Mouse (Mus musculus) forebrain, embryonic 13.5 days (tissue): ENCODE results near the gene Ergic1. TPM values are rescaled to one million over a fixed set of nuclear protein-coding genes. Genes with fewer than 3 reads are reported as not detected.

Experiments used
- ATAC-seq: fragments of 200-750 bp; cut with Nextera tagmentation; 2 replicates; pipeline ENCODE4 v1.8.0; 2017
- H3K27ac ChIP-seq: fragments of 300-500 bp; sonication (generic); 2 replicates; pipeline ENCODE4 v1.5.1; 2015; ENCODE audit warnings: inconsistent platforms, mild to moderate bottlenecking, moderate library complexity
- H3K27me3 ChIP-seq: fragments of 300-500 bp; sonication (generic); 2 replicates; pipeline ENCODE4 v1.6.1; 2015; ENCODE audit warnings: mild to moderate bottlenecking, inconsistent platforms
- H3K36me3 ChIP-seq: fragments of 300-500 bp; sonication (generic); 2 replicates; pipeline ENCODE4 v1.6.1; 2015; ENCODE audit warnings: mild to moderate bottlenecking, inconsistent platforms; ENCODE audit not compliant: poor library complexity, severe bottlenecking
- H3K4me1 ChIP-seq: fragments of 300-500 bp; sonication (generic); 2 replicates; pipeline ENCODE4 v1.6.1; 2015; ENCODE audit warnings: inconsistent platforms
- H3K4me2 ChIP-seq: fragments of 300-500 bp; sonication (generic); 2 replicates; pipeline ENCODE4 v1.6.1; 2015; ENCODE audit warnings: inconsistent platforms, mild to moderate bottlenecking, moderate library complexity
- H3K4me3 ChIP-seq: fragments of 300-500 bp; sonication (generic); 2 replicates; pipeline ENCODE4 v1.5.1; 2015; ENCODE audit warnings: mild to moderate bottlenecking, inconsistent platforms
- H3K9ac ChIP-seq: fragments of 300-500 bp; sonication (generic); 2 replicates; pipeline ENCODE4 v1.6.1; 2015; ENCODE audit warnings: mild to moderate bottlenecking, inconsistent platforms
- H3K9me3 ChIP-seq: fragments of 300-500 bp; sonication (generic); replicated peaks from 2 replicates; pipeline ENCODE4 v1.6.1; 2016; ENCODE audit warnings: inconsistent platforms
- WGBS: fragments of 180-500 bp; shearing (Covaris S2); methylation state at CpG from one replicate; pipeline ENCODE4 v1.1.7; 2015; 5-methylcytosine and 5-hydroxymethylcytosine counted together
- polyA plus RNA-seq: library from polyadenylated mRNA; unstranded; fragments of >200 nt; fragmentation: Nextera tagmentation; extraction: Ambion mirVana; gene quantifications from 2 replicates; pipeline ENCODE4 v1.2.1, GENCODE M21; 2015

The Ergic1 gene
- polyA plus RNA-seq, 1 experiment from 2014 or later: 95.9 TPM

GRCm38 (mm10) chr17:26569594-26570350, 8.5 kb downstream of the Ergic1 start:
- Histone ChIP-seq H3K36me3 (peaks cover 68% of the 10 kb centered on the region), H3K9ac (no peak overlapping the region), H3K4me3 (no peak overlapping the region), H3K27me3 (no peaks in the 10 kb centered on the region), H3K4me2 (no peak overlapping the region), H3K4me1 (no peaks in the 10 kb centered on the region), H3K9me3 (peaks cover 3% of the 10 kb centered on the region; the same call in 1 of the 2 replicates), H3K27ac (no peak overlapping the region)
- 93% methylated on average over 4 of the region's 4 CpGs for WGBS
- ATAC-seq: no peak

GRCm38 (mm10) chr17:26570651-26571118, 9.4 kb downstream of the Ergic1 start:
- H3K27ac ChIP-seq: no peak overlapping the region
- no peak overlapping the region for H3K4me3 ChIP-seq
- H3K9ac ChIP-seq: no peak overlapping the region
- H3K4me1 ChIP-seq: peaks cover 5% of the 10 kb centered on the region
- H3K4me2 ChIP-seq: no peak overlapping the region
- peaks cover 3% of the 10 kb centered on the region; the same call in 1 of the 2 replicates for H3K9me3 ChIP-seq
- WGBS: 90% methylated on average over 11 of the region's 11 CpGs
- H3K36me3 ChIP-seq: peaks cover 60% of the 10 kb centered on the region
- ATAC-seq: no peak
- no peaks in the 10 kb centered on the region for H3K27me3 ChIP-seq

- Histone ChIP-seq H3K9me3 (no peaks in the 10 kb centered on the region; the same call in 1 of the 2 replicates), H3K27me3 (no peaks in the 10 kb centered on the region), H3K27ac (no peak overlapping the region), H3K4me3 (no peak overlapping the region), H3K4me2 (no peak overlapping the region), H3K36me3 (peaks cover 56% of the 10 kb centered on the region), H3K9ac (no peak overlapping the region), H3K4me1 (peaks cover 12% of the 10 kb centered on the region)
- no peak for ATAC-seq
- WGBS: 96% methylated on average over 3 of the region's 3 CpGs
Observed at GRCm38 (mm10) chr17:26571377-26571776, 10.1 kb downstream of the Ergic1 start.

GRCm38 (mm10) chr17:26572265-26572664, 11.0 kb downstream of the Ergic1 start:
- peaks cover 57% of the 10 kb centered on the region for H3K36me3 ChIP-seq
- no peak overlapping the region for H3K4me3 ChIP-seq
- no peak overlapping the region for H3K9ac ChIP-seq
- WGBS: 94% methylated on average over 11 of the region's 11 CpGs
- peaks cover 16% of the 10 kb centered on the region for H3K4me1 ChIP-seq
- H3K9me3 ChIP-seq: no peaks in the 10 kb centered on the region; the same call in 1 of the 2 replicates
- no peak overlapping the region for H3K4me2 ChIP-seq
- H3K27ac ChIP-seq: no peak overlapping the region
- no peak for ATAC-seq
- H3K27me3 ChIP-seq: no peaks in the 10 kb centered on the region

GRCm38 (mm10) chr17:26574118-26574517, 12.8 kb downstream of the Ergic1 start:
- Histone ChIP-seq H3K9me3 (no peaks in the 10 kb centered on the region), H3K9ac (no peak overlapping the region), H3K4me2 (no peak overlapping the region), H3K27me3 (no peaks in the 10 kb centered on the region), H3K4me1 (peaks cover 16% of the 10 kb centered on the region), H3K36me3 (peaks cover 54% of the 10 kb centered on the region), H3K27ac (no peak overlapping the region), H3K4me3 (no peak overlapping the region)
- ATAC-seq: no peak
- 94% methylated on average over 11 of the region's 11 CpGs for WGBS

- Histone ChIP-seq H3K9me3 (no peaks in the 10 kb centered on the region), H3K4me2 (no peak overlapping the region), H3K4me1 (peaks cover 16% of the 10 kb centered on the region), H3K27ac (no peak overlapping the region), H3K27me3 (no peaks in the 10 kb centered on the region), H3K9ac (no peak overlapping the region), H3K36me3 (peaks cover 49% of the 10 kb centered on the region), H3K4me3 (no peak overlapping the region)
- ATAC-seq: no peak
- WGBS: 88% methylated on average over 5 of the region's 5 CpGs
Observed at GRCm38 (mm10) chr17:26574701-26575100, 13.4 kb downstream of the Ergic1 start.

GRCm38 (mm10) chr17:26575786-26576690, 14.7 kb downstream of the Ergic1 start:
- no peak overlapping the region for H3K4me2 ChIP-seq
- H3K4me3 ChIP-seq: no peak overlapping the region
- H3K27me3 ChIP-seq: no peaks in the 10 kb centered on the region
- peaks cover 16% of the 10 kb centered on the region for H3K4me1 ChIP-seq
- no peak overlapping the region for H3K27ac ChIP-seq
- peaks cover 41% of the 10 kb centered on the region for H3K36me3 ChIP-seq
- no peak for ATAC-seq
- 76% methylated on average over 12 of the region's 12 CpGs for WGBS
- H3K9me3 ChIP-seq: no peaks in the 10 kb centered on the region
- H3K9ac ChIP-seq: no peak overlapping the region

GRCm38 (mm10) chr17:26576833-26577232, 15.5 kb downstream of the Ergic1 start:
- Histone ChIP-seq H3K4me3 (no peak overlapping the region), H3K27me3 (no peaks in the 10 kb centered on the region), H3K27ac (no peak overlapping the region), H3K9ac (no peak overlapping the region), H3K36me3 (peaks cover 43% of the 10 kb centered on the region), H3K4me1 (peaks cover 17% of the 10 kb centered on the region), H3K4me2 (no peak overlapping the region), H3K9me3 (no peaks in the 10 kb centered on the region)
- no peak for ATAC-seq
- 92% methylated on average over 7 of the region's 7 CpGs for WGBS

GRCm38 (mm10) chr17:26577309-26577708, 16.0 kb downstream of the Ergic1 start:
- ATAC-seq: no peak
- Histone ChIP-seq H3K36me3 (peaks cover 46% of the 10 kb centered on the region), H3K4me3 (no peak overlapping the region), H3K9me3 (no peaks in the 10 kb centered on the region), H3K27ac (no peak overlapping the region), H3K4me2 (no peak overlapping the region), H3K4me1 (peaks cover 22% of the 10 kb centered on the region), H3K27me3 (no peaks in the 10 kb centered on the region), H3K9ac (no peak overlapping the region)
- 86% methylated on average over 11 of the region's 11 CpGs for WGBS

GRCm38 (mm10) chr17:26578162-26578561, 16.9 kb downstream of the Ergic1 start:
- WGBS: 94% methylated on average over 7 of the region's 7 CpGs
- H3K9me3 ChIP-seq: no peaks in the 10 kb centered on the region

GRCm38 (mm10) chr17:26578771-26579170, 17.5 kb downstream of the Ergic1 start:
- no peak overlapping the region for H3K4me3 ChIP-seq
- no peak overlapping the region for H3K27ac ChIP-seq
- no peak overlapping the region for H3K9ac ChIP-seq
- H3K4me2 ChIP-seq: no peak overlapping the region
- peaks cover 49% of the 10 kb centered on the region for H3K36me3 ChIP-seq
- 94% methylated on average over 11 of the region's 11 CpGs for WGBS
- H3K27me3 ChIP-seq: no peaks in the 10 kb centered on the region
- H3K9me3 ChIP-seq: no peaks in the 10 kb centered on the region
- peaks cover 24% of the 10 kb centered on the region for H3K4me1 ChIP-seq
- ATAC-seq: no peak

More at GRCm38 (mm10) chr17:26578162-26578561, 16.9 kb downstream of the Ergic1 start:
- Histone ChIP-seq H3K4me3 (no peak overlapping the region), H3K27ac (no peak overlapping the region), H3K4me2 (no peak overlapping the region), H3K9ac (no peak overlapping the region), H3K4me1 (peaks cover 24% of the 10 kb centered on the region), H3K36me3 (peaks cover 48% of the 10 kb centered on the region), H3K27me3 (no peaks in the 10 kb centered on the region)
- no peak for ATAC-seq

- no peak overlapping the region for H3K27ac ChIP-seq
- no peak overlapping the region for H3K9ac ChIP-seq
- H3K9me3 ChIP-seq: no peaks in the 10 kb centered on the region
- H3K4me1 ChIP-seq: peaks cover 24% of the 10 kb centered on the region
- no peak overlapping the region for H3K4me2 ChIP-seq
- no peaks in the 10 kb centered on the region for H3K27me3 ChIP-seq
- WGBS: 87% methylated on average over 6 of the region's 6 CpGs
- no peak overlapping the region for H3K4me3 ChIP-seq
- H3K36me3 ChIP-seq: peaks cover 53% of the 10 kb centered on the region
- no peak for ATAC-seq
Observed at GRCm38 (mm10) chr17:26579396-26579795, 18.1 kb downstream of the Ergic1 start.
